ENCODE assay signal across 8 mouse cellular contexts in the genomic region with DNA sequence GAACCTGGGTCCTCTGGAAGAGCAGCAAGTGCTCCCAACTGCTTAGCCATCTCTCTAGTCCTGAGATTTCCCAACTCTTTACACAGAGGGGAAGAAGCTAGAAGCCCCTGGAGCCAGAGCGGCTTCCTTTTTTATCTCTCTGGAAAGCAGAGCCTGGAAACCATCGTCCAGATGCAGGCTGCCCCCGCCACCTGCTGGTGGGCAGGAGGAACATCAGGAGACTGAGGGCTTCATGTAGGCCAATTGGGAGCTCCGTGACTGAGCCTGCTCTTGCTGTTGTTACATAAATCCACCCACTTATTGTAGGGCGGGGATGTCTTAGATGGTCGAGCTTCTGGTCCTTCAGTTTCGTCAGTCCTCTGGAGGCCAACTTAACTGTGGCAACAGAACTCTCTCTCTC. TPM values are rescaled to one million over a fixed set of nuclear protein-coding genes. Genes with fewer than 3 reads are reported as not detected.
A peak's percentile ranks its signal among the peaks of the same experiment; 100 is the strongest.
DNase-seq lines count a peak whose midpoint lies in the region; ATAC-seq lines count a peak whose summit lies in the region.

No protein-coding gene starts in this region.

- H3K9me3 ChIP-seq in embryonic facial prominence, embryonic 10.5 days = no peaks in the 10 kb centered on the region
- H3K9me3 ChIP-seq in heart, embryonic 10.5 days = no peaks in the 10 kb centered on the region
- no peaks in the 10 kb centered on the region for H3K9me3 ChIP-seq in kidney, embryonic 15.5 days (replicated peaks)
- no peaks in the 10 kb centered on the region for H3K9me3 ChIP-seq in liver, embryonic 11.5 days (ENCODE audit: control insufficient read depth, low read length)
- H3K9me3 ChIP-seq in stomach, embryonic 14.5 days (ENCODE audit: control insufficient read depth, low read depth, low read length) = no peaks in the 10 kb centered on the region

- no peak overlapping the region for H3K27ac ChIP-seq in embryonic facial prominence, embryonic 10.5 days (replicated peaks)
- H3K27ac ChIP-seq in heart, embryonic 10.5 days = no peak overlapping the region
- H3K27ac ChIP-seq in kidney, embryonic 15.5 days = no peak overlapping the region
- H3K27ac ChIP-seq in liver, embryonic 11.5 days (ENCODE audit: low read depth, low read length) = no peak overlapping the region
- H3K27ac ChIP-seq in stomach, embryonic 14.5 days (ENCODE audit: low read length) = no peak overlapping the region

- peak; percentile 74 for ATAC-seq in kidney, embryonic 15.5 days (replicated peaks; ENCODE audit: low FRiP score)
- ATAC-seq in liver, embryonic 11.5 days (replicated peaks; ENCODE audit: low FRiP score) = peak; percentile 71
- ATAC-seq in stomach, embryonic 14.5 days (ENCODE audit: insufficient number of reproducible peaks, insufficient read depth, low FRiP score, low read depth) = peak; percentile 28; the same call in 1 of the 2 replicates

- H3K4me1 ChIP-seq in embryonic facial prominence, embryonic 10.5 days = peaks cover 12% of the 10 kb centered on the region
- H3K4me1 ChIP-seq in heart, embryonic 10.5 days = peaks cover 12% of the 10 kb centered on the region; the same call in 1 of the 2 replicates
- H3K4me1 ChIP-seq in kidney, embryonic 15.5 days = 0 out of 2 replicates have a peak, but pooled peaks cover 5% of the 10 kb centered on the region
- H3K4me1 ChIP-seq in liver, embryonic 11.5 days (replicated peaks; ENCODE audit: control insufficient read depth, insufficient read depth, low read length) = no peaks in the 10 kb centered on the region
- H3K4me1 ChIP-seq in stomach, embryonic 14.5 days (ENCODE audit: control insufficient read depth, insufficient read depth, low read length) = no peaks in the 10 kb centered on the region

- DNase-seq in 3T3-L1 (ENCODE audit: low read depth, low spot score) = peak; percentile 95
- peak; percentile 79 for DNase-seq in adrenal gland, adult 2 months
- peak; percentile 90 for DNase-seq in embryonic facial prominence, embryonic 10.5 days (ENCODE audit: low spot score)
- DNase-seq in heart, embryonic 10.5 days (ENCODE audit: low spot score) = peak; percentile 91
- peak; percentile 75 for DNase-seq in liver, embryonic 11.5 days (ENCODE audit: low spot score)
- DNase-seq in naive thymus-derived CD4-positive, alpha-beta T cell, adult 2 months (ENCODE audit: low read depth) = peak; percentile 88

- no peak overlapping the region for H3K4me3 ChIP-seq in embryonic facial prominence, embryonic 10.5 days
- H3K4me3 ChIP-seq in heart, embryonic 10.5 days = no peak overlapping the region
- H3K4me3 ChIP-seq in kidney, embryonic 15.5 days (replicated peaks) = no peak overlapping the region
- H3K4me3 ChIP-seq in liver, embryonic 11.5 days (ENCODE audit: low read depth, low read length) = no peak overlapping the region
- H3K4me3 ChIP-seq in stomach, embryonic 14.5 days (ENCODE audit: low read depth, low read length) = no peak overlapping the region

- 1% methylated on average over 7 of the region's 7 CpGs for WGBS in embryonic facial prominence, embryonic 10.5 days
- 2% methylated on average over 7 of the region's 7 CpGs for WGBS in heart, embryonic 10.5 days
- 0% methylated on average over 7 of the region's 7 CpGs for WGBS in kidney, embryonic 15.5 days
- 1% methylated on average over 7 of the region's 7 CpGs for WGBS in liver, embryonic 11.5 days
- 2% methylated on average over 7 of the region's 7 CpGs for WGBS in stomach, embryonic 14.5 days

- H3K27me3 ChIP-seq in embryonic facial prominence, embryonic 10.5 days (replicated peaks; ENCODE audit: low read depth, poor library complexity, severe bottlenecking) = peaks cover 8% of the 10 kb centered on the region
- peaks cover 12% of the 10 kb centered on the region for H3K27me3 ChIP-seq in heart, embryonic 10.5 days (ENCODE audit: insufficient read depth, poor library complexity, severe bottlenecking)
- no peaks in the 10 kb centered on the region; the same call in 1 of the 2 replicates for H3K27me3 ChIP-seq in kidney, embryonic 15.5 days
- peaks cover 4% of the 10 kb centered on the region for H3K27me3 ChIP-seq in liver, embryonic 11.5 days (replicated peaks; ENCODE audit: control insufficient read depth, insufficient read depth, low read length)
- no peaks in the 10 kb centered on the region for H3K27me3 ChIP-seq in stomach, embryonic 14.5 days (ENCODE audit: control insufficient read depth, insufficient read depth, low read length)

- no peak overlapping the region for H3K9ac ChIP-seq in kidney, embryonic 15.5 days
- no peak overlapping the region for H3K9ac ChIP-seq in liver, embryonic 11.5 days (ENCODE audit: low read depth, low read length)
- H3K9ac ChIP-seq in stomach, embryonic 14.5 days (replicated peaks; ENCODE audit: low read depth, low read length) = no peak overlapping the region

- no peak overlapping the region for H3K4me2 ChIP-seq in kidney, embryonic 15.5 days
- H3K4me2 ChIP-seq in liver, embryonic 11.5 days = no peak overlapping the region
- H3K4me2 ChIP-seq in stomach, embryonic 14.5 days (replicated peaks; ENCODE audit: low read depth, low read length) = no peak overlapping the region

- H3K36me3 ChIP-seq in embryonic facial prominence, embryonic 10.5 days (replicated peaks) = no peaks in the 10 kb centered on the region
- H3K36me3 ChIP-seq in heart, embryonic 10.5 days = no peaks in the 10 kb centered on the region
- no peaks in the 10 kb centered on the region for H3K36me3 ChIP-seq in kidney, embryonic 15.5 days
- H3K36me3 ChIP-seq in liver, embryonic 11.5 days (ENCODE audit: control insufficient read depth, insufficient read depth, low read length) = no peaks in the 10 kb centered on the region
- no peaks in the 10 kb centered on the region for H3K36me3 ChIP-seq in stomach, embryonic 14.5 days (ENCODE audit: control insufficient read depth, insufficient read depth, low read length)

RNA-seq across cellular contexts. Expression of a gene that starts 10.5 kb away (rescaled TPM):
- 10 to 100 TPM; 19.3 to 29.5 TPM for total RNA-seq in adrenal gland, adult 2 months (2021)
- 8.0 and 8.1 TPM in 2 replicates for polyA plus RNA-seq in adrenal gland, adult 2 months (2012; rRNA removed)
- polyA plus RNA-seq in embryonic facial prominence, embryonic 10.5 days (2016; fragmentation: Nextera tagmentation; extraction: Ambion mirVana) = 24.4 and 25.1 TPM in 2 replicates
- 19.1 and 21.6 TPM in 2 replicates for polyA plus RNA-seq in heart, embryonic 10.5 days (2016; fragmentation: Nextera tagmentation; extraction: Ambion mirVana)
- polyA plus RNA-seq in kidney, embryonic 15.5 days (2015; fragmentation: Nextera tagmentation; extraction: Ambion mirVana) = 16.5 and 19.3 TPM in 2 replicates
- 11.8 and 12.0 TPM in 2 replicates for polyA plus RNA-seq in liver, embryonic 11.5 days (2014; fragmentation: Nextera tagmentation; extraction: Ambion mirVana)
- 22.6 and 23.5 TPM in 2 replicates for polyA plus RNA-seq in stomach, embryonic 14.5 days (2014; fragmentation: Nextera tagmentation; extraction: Ambion mirVana)

RNA-seq across cellular contexts. Expression of a gene that starts 18.3 kb away (rescaled TPM):
- total RNA-seq in adrenal gland, adult 2 months (2021) = 10 to 100 TPM; 14.8 to 27.4 TPM
- 20.1 and 21.6 TPM in 2 replicates for polyA plus RNA-seq in adrenal gland, adult 2 months (2012; rRNA removed)
- polyA plus RNA-seq in embryonic facial prominence, embryonic 10.5 days (2016; fragmentation: Nextera tagmentation; extraction: Ambion mirVana) = 43.9 and 46.4 TPM in 2 replicates
- 47.1 and 55.5 TPM in 2 replicates for polyA plus RNA-seq in heart, embryonic 10.5 days (2016; fragmentation: Nextera tagmentation; extraction: Ambion mirVana)
- 44.5 and 47.7 TPM in 2 replicates for polyA plus RNA-seq in kidney, embryonic 15.5 days (2015; fragmentation: Nextera tagmentation; extraction: Ambion mirVana)
- polyA plus RNA-seq in liver, embryonic 11.5 days (2014; fragmentation: Nextera tagmentation; extraction: Ambion mirVana) = 11.1 and 11.9 TPM in 2 replicates
- 31.9 and 34.7 TPM in 2 replicates for polyA plus RNA-seq in stomach, embryonic 14.5 days (2014; fragmentation: Nextera tagmentation; extraction: Ambion mirVana)
